Mouse (Mus musculus): ENCODE results near the gene Vhl.

The Vhl gene

GRCm38 (mm10) chr6:113623941-113624751 lies at the start of gene Vhl:
TSS of gene Vhl (plus strand) at chr6:113623959.
- peak; percentile 79 for DNase-seq (ENCODE audit: low spot score)

GRCm38 (mm10) chr6:113576044-113576443 lies 47.7 kb upstream of the Vhl start:
- no peak for DNase-seq (ENCODE audit: low spot score)

GRCm38 (mm10) chr6:113579306-113579705 lies 44.5 kb upstream of the Vhl start:
- no peak for DNase-seq (ENCODE audit: low spot score)

GRCm38 (mm10) chr6:113583023-113583422 lies 40.7 kb upstream of the Vhl start:
- DNase-seq (ENCODE audit: low spot score) = no peak

- DNase-seq (ENCODE audit: low spot score) = no peak
Observed at GRCm38 (mm10) chr6:113585065-113585464, 38.7 kb upstream of the Vhl start.

GRCm38 (mm10) chr6:113586466-113587183 lies 37.1 kb upstream of the Vhl start:
- no peak for DNase-seq (ENCODE audit: low spot score)

- no peak for DNase-seq (ENCODE audit: low spot score)
Observed at GRCm38 (mm10) chr6:113592637-113593036, 31.1 kb upstream of the Vhl start.

GRCm38 (mm10) chr6:113597945-113598344 lies 25.8 kb upstream of the Vhl start:
- no peak for DNase-seq (ENCODE audit: low spot score)

- DNase-seq (ENCODE audit: low spot score) = no peak
Observed at GRCm38 (mm10) chr6:113599833-113600232, 23.9 kb upstream of the Vhl start.

- no peak for DNase-seq (ENCODE audit: low spot score)
Observed at GRCm38 (mm10) chr6:113600543-113601139, 23.1 kb upstream of the Vhl start, which contains the start of gene Fancd2os. TSS of gene Fancd2os (minus strand) at chr6:113600715.

GRCm38 (mm10) chr6:113602821-113603220 lies 20.9 kb upstream of the Vhl start:
- DNase-seq (ENCODE audit: low spot score) = no peak

GRCm38 (mm10) chr6:113603993-113604392 lies 19.8 kb upstream of the Vhl start:
- DNase-seq (ENCODE audit: low spot score) = no peak

GRCm38 (mm10) chr6:113604432-113605223 lies 19.1 kb upstream of the Vhl start, which contains the start of gene Brk1:
TSS of gene Brk1 (plus strand) at chr6:113604772.
- peak; percentile 78 for DNase-seq (ENCODE audit: low spot score)

- no peak for DNase-seq (ENCODE audit: low spot score)
Observed at GRCm38 (mm10) chr6:113605224-113605545, 18.6 kb upstream of the Vhl start.

GRCm38 (mm10) chr6:113608871-113609270 lies 14.9 kb upstream of the Vhl start:
- no peak for DNase-seq (ENCODE audit: low spot score)

- DNase-seq (ENCODE audit: low spot score) = no peak
Observed at GRCm38 (mm10) chr6:113609293-113609692, 14.5 kb upstream of the Vhl start.

GRCm38 (mm10) chr6:113612258-113612969 lies 11.3 kb upstream of the Vhl start:
- no peak for DNase-seq (ENCODE audit: low spot score)

GRCm38 (mm10) chr6:113614152-113614551 lies 9.6 kb upstream of the Vhl start:
- no peak for DNase-seq (ENCODE audit: low spot score)

- no peak for DNase-seq (ENCODE audit: low spot score)
Observed at GRCm38 (mm10) chr6:113614997-113615396, 8.8 kb upstream of the Vhl start.

- no peak for DNase-seq (ENCODE audit: low spot score)
Observed at GRCm38 (mm10) chr6:113615489-113615888, 8.3 kb upstream of the Vhl start.

GRCm38 (mm10) chr6:113623386-113623785 lies 373 bp upstream of the Vhl start:
- DNase-seq (ENCODE audit: low spot score) = no peak

All from spleen, adult 12 weeks (tissue).